Mouse (Mus musculus): ENCODE results near the gene Tsg101. TPM values are rescaled to one million over a fixed set of nuclear protein-coding genes. Genes with fewer than 3 reads are reported as not detected.
A peak's percentile ranks its signal among the peaks of the same experiment; 100 is the strongest.
"Not testable (repeated sequence)": the region's sequence is repeated elsewhere in the genome, so short reads cannot be mapped to it uniquely, and the experiment has no call there.

Gene Tsg101
- polyA plus RNA-seq, 1 experiment from 2014 or later, result 169 TPM

DNA sequence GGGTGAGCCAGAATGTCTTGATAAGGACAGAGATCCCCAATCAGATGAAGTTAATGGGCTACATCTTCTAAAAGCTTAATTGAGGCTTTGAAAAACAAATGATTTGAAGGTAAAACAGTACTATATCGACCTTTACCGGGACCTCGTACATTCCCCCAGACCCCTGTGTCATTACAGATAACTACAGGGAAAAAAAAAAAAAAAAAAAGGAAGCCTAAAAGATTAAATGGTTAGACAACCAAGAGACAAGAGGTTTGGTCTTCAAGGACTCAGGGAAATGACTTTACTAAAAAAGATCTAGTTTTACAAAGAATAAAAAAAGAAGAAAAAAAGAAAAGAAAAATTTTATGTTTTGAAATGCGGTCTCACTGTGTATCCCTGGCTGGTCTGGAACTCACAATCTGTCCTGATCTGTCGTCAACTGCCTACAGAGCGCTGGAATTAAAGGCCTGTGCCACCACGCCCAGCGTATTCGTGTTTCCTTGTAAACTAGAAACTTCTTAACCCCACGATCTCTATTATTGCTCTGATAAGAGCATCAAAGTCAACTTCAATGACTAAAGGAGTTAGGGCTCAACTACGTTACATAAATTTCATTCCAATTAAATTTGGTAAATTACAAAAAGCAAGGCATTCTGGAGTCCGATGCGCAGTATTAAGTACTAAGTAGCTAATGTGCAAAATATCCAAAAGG, 944 bp downstream of the Tsg101 start:
- 14% methylated on average over 13 of the region's 13 CpGs for WGBS
- H3K27me3 ChIP-seq (ENCODE audit: insufficient read depth, low read length), result no peaks in the 10 kb centered on the region
- DNase-seq (ENCODE audit: low spot score), result peak; percentile 43
- H3K4me1 ChIP-seq (replicated peaks; ENCODE audit: insufficient read depth, low read length), result peaks cover 8% of the 10 kb centered on the region
- no peaks in the 10 kb centered on the region for H3K9me3 ChIP-seq (replicated peaks; ENCODE audit: low read length)
- peak overlapping the region; percentile 92 for H3K9ac ChIP-seq (ENCODE audit: low read depth, low read length)
- no peaks in the 10 kb centered on the region for H3K36me3 ChIP-seq (ENCODE audit: insufficient read depth, low read length)
- H3K27ac ChIP-seq, result peak overlapping the region; percentile 98
- ATAC-seq (replicated peaks; ENCODE audit: low FRiP score, low read depth), result no peak
- no peak for TF ChIP-seq CTCF (IDR thresholded peaks at IDR 0.05; ENCODE audit: low read depth)
- H3K4me2 ChIP-seq (ENCODE audit: low read length), result peak overlapping the region; percentile 59
- H3K4me3 ChIP-seq (replicated peaks; ENCODE audit: low read depth, low read length), result peak overlapping the region; percentile 91

DNA sequence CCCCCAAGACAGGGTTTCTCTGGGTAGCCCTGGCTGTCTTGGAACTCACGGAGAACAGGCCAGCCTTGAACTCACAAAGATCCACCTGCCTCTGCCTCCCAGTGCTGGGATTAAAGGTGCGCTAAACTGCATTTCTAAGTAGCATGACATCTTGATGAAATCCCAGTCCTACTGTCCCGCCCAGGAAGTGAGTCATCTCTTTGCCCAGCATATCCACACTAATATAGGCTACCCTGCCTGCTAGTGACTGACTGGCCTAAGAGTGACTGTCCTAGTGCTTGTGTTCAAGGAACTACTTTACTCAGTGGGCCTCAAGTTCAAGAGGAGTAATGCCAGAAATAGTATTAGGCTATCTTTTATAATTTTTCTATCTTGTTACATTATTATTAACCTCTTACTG, 3.4 kb downstream of the Tsg101 start:
- H3K27me3 ChIP-seq (ENCODE audit: insufficient read depth, low read length), result no peaks in the 10 kb centered on the region
- no peak for TF ChIP-seq CTCF (IDR thresholded peaks at IDR 0.05; ENCODE audit: low read depth)
- peaks cover 6% of the 10 kb centered on the region for H3K36me3 ChIP-seq (ENCODE audit: insufficient read depth, low read length)
- peaks cover 8% of the 10 kb centered on the region for H3K4me1 ChIP-seq (replicated peaks; ENCODE audit: insufficient read depth, low read length)
- H3K9me3 ChIP-seq (replicated peaks; ENCODE audit: low read length), result no peaks in the 10 kb centered on the region
- WGBS, result 89% methylated on average over 3 of the region's 3 CpGs
- ATAC-seq (replicated peaks; ENCODE audit: low FRiP score, low read depth), result no peak
- H3K4me2 ChIP-seq (ENCODE audit: low read length), result no peak overlapping the region
- H3K9ac ChIP-seq (ENCODE audit: low read depth, low read length), result no peak overlapping the region
- H3K4me3 ChIP-seq (replicated peaks; ENCODE audit: low read depth, low read length), result no peak overlapping the region
- no peak overlapping the region for H3K27ac ChIP-seq
- DNase-seq (ENCODE audit: low spot score), result no peak

DNA sequence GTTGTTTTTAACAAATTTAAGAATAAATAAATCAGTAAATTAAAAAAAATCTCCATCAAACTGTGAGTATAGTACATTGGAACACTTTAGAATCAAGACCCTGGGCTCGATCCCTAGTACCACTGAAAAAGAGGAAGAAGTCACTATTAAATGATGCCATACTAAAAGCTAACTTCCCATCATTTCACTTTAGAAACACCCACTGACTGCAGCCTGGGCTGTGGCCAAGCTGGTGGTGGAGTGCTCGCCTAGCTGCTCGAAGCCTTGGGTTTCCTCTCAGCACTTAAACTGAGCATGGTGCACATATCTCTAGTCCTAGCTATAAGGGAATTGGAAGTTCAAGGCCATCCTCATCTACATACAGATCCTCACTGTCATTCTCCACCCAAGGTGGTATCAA, 8.5 kb downstream of the Tsg101 start:
- DNase-seq (ENCODE audit: low spot score), result no peak
- Histone ChIP-seq H3K9ac (ENCODE audit: low read depth, low read length) (no peak overlapping the region), H3K4me2 (ENCODE audit: low read length) (no peak overlapping the region), H3K36me3 (ENCODE audit: insufficient read depth, low read length) (peaks cover 50% of the 10 kb centered on the region), H3K4me3 (replicated peaks; ENCODE audit: low read depth, low read length) (no peak overlapping the region), H3K4me1 (replicated peaks; ENCODE audit: insufficient read depth, low read length) (no peaks in the 10 kb centered on the region), H3K27me3 (ENCODE audit: insufficient read depth, low read length) (no peaks in the 10 kb centered on the region), H3K27ac (no peak overlapping the region), H3K9me3 (replicated peaks; ENCODE audit: low read length) (no peaks in the 10 kb centered on the region)
- no peak for ATAC-seq (replicated peaks; ENCODE audit: low FRiP score, low read depth)
- 94% methylated on average over 3 of the region's 3 CpGs for WGBS
- TF ChIP-seq CTCF (IDR thresholded peaks at IDR 0.05; ENCODE audit: low read depth), result no peak

DNA sequence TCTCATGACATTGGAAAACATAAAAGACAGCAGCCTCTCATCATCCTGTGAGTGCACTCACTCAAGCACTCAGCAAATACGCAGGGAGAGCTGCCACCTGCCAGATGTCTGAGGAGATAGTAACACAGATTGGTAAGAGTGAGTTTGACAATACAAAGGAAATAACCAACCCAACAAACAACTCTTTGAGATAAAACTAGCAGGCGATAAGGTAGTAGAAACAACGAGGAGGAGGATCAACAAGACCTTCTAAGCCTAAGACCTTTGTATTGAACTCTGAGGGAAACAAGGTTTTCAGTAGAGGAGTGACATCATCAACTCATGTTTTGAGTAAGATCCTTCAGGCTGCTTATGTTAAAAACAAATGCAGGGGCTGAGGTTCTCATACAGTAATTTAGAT, 20.4 kb downstream of the Tsg101 start:
- 89% methylated on average over 3 of the region's 3 CpGs for WGBS
- Histone ChIP-seq H3K4me1 (replicated peaks; ENCODE audit: insufficient read depth, low read length) (no peaks in the 10 kb centered on the region), H3K4me3 (replicated peaks; ENCODE audit: low read depth, low read length) (no peak overlapping the region), H3K36me3 (ENCODE audit: insufficient read depth, low read length) (peaks cover 48% of the 10 kb centered on the region), H3K27ac (no peak overlapping the region), H3K9me3 (replicated peaks; ENCODE audit: low read length) (no peaks in the 10 kb centered on the region), H3K27me3 (ENCODE audit: insufficient read depth, low read length) (no peaks in the 10 kb centered on the region), H3K9ac (ENCODE audit: low read depth, low read length) (no peak overlapping the region), H3K4me2 (ENCODE audit: low read length) (no peak overlapping the region)
- ATAC-seq (replicated peaks; ENCODE audit: low FRiP score, low read depth) (no peak), DNase-seq (ENCODE audit: low spot score) (no peak)
- TF ChIP-seq CTCF (IDR thresholded peaks at IDR 0.05; ENCODE audit: low read depth), result no peak

DNA sequence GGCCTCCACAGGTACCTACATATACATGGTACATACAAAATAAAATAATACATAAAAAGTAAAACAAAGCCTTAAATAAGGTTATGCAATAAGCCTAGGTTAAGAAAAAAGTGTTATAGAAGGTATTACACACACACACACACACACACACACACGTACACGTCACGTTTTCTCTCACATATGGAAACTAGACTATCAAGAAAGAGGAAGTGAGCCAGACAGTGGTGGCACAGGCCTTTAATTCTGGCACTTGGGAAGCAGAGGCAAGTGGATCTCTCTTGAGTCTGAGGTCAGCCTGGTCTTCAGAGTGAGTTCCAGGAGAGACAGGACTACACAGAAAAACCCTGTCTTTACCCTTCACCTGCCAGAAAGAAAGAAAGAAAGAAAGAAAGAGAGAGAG, 24.3 kb downstream of the Tsg101 start:
- Histone ChIP-seq H3K9ac (ENCODE audit: low read depth, low read length) (no peak overlapping the region), H3K4me1 (replicated peaks; ENCODE audit: insufficient read depth, low read length) (no peaks in the 10 kb centered on the region), H3K4me2 (ENCODE audit: low read length) (no peak overlapping the region), H3K36me3 (ENCODE audit: insufficient read depth, low read length) (peaks cover 51% of the 10 kb centered on the region), H3K27me3 (ENCODE audit: insufficient read depth, low read length) (no peaks in the 10 kb centered on the region), H3K27ac (no peak overlapping the region), H3K4me3 (replicated peaks; ENCODE audit: low read depth, low read length) (no peak overlapping the region), H3K9me3 (replicated peaks; ENCODE audit: low read length) (no peaks in the 10 kb centered on the region)
- ATAC-seq (replicated peaks; ENCODE audit: low FRiP score, low read depth) (no peak), DNase-seq (ENCODE audit: low spot score) (no peak)
- 94% methylated on average over 3 of the region's 3 CpGs for WGBS
- TF ChIP-seq CTCF (IDR thresholded peaks at IDR 0.05; ENCODE audit: low read depth), result no peak

DNA sequence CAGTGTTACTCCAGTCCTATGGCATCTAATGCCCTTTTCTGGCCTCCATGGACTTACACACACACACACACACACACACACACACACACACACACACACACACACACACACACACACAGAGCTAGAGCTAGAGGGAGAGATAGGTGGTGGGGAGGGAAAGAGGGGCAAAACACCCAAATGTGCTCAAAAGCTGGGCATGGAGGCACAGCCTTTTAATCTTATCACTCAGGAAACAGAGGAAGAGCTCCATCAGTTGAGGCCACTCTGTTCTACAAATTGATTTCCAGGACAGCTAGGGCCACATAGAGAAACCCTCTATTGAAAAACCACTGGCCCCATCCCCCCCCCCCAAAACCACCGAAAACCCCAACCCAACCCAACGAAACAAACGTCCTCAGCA, 36.5 kb downstream of the Tsg101 start:
- Histone ChIP-seq H3K9me3 (replicated peaks; ENCODE audit: low read length) (no peaks in the 10 kb centered on the region), H3K4me1 (replicated peaks; ENCODE audit: insufficient read depth, low read length) (no peaks in the 10 kb centered on the region), H3K9ac (ENCODE audit: low read depth, low read length) (no peak overlapping the region), H3K36me3 (ENCODE audit: insufficient read depth, low read length) (peaks cover 9% of the 10 kb centered on the region; the same call in 1 of the 2 replicates), H3K4me2 (ENCODE audit: low read length) (no peak overlapping the region), H3K27ac (no peak overlapping the region), H3K4me3 (replicated peaks; ENCODE audit: low read depth, low read length) (no peak overlapping the region), H3K27me3 (ENCODE audit: insufficient read depth, low read length) (no peaks in the 10 kb centered on the region)
- no peak for ATAC-seq (replicated peaks; ENCODE audit: low FRiP score, low read depth)
- WGBS, result 92% methylated on average over 3 of the region's 3 CpGs
- DNase-seq (ENCODE audit: low spot score), result no peak
- TF ChIP-seq CTCF (IDR thresholded peaks at IDR 0.05; ENCODE audit: low read depth), result no peak

DNA sequence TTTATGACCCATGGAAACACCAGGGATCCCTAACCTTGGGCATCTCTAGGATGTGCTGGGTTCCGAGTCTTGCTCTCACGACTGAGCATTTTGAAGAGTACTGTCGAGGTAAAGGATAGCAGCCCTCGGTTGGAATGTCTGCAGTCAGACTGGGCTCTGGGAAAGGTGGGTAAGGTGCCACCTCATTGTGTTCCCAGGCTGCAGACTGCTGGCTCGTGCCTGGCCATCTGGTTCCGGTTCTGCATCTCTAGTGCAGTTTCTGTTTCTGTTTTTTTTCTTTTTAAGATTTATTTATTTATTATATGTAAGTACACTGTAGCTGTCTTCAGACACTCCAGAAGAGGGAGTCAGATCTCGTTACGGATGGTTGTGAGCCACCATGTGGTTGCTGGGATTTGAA, 37.8 kb downstream of the Tsg101 start:
- not testable (repeated sequence) for H3K9me3 ChIP-seq (replicated peaks; ENCODE audit: low read length); H3K36me3 ChIP-seq (ENCODE audit: insufficient read depth, low read length); H3K27ac ChIP-seq; H3K27me3 ChIP-seq (ENCODE audit: insufficient read depth, low read length); DNase-seq (ENCODE audit: low spot score); H3K4me3 ChIP-seq (replicated peaks; ENCODE audit: low read depth, low read length); H3K9ac ChIP-seq (ENCODE audit: low read depth, low read length); ATAC-seq (replicated peaks; ENCODE audit: low FRiP score, low read depth); H3K4me2 ChIP-seq (ENCODE audit: low read length); H3K4me1 ChIP-seq (replicated peaks; ENCODE audit: insufficient read depth, low read length)
- 81% methylated on average over 7 of the region's 8 CpGs for WGBS

All from kidney, postnatal 0 days (tissue).